In the genomic region with DNA sequence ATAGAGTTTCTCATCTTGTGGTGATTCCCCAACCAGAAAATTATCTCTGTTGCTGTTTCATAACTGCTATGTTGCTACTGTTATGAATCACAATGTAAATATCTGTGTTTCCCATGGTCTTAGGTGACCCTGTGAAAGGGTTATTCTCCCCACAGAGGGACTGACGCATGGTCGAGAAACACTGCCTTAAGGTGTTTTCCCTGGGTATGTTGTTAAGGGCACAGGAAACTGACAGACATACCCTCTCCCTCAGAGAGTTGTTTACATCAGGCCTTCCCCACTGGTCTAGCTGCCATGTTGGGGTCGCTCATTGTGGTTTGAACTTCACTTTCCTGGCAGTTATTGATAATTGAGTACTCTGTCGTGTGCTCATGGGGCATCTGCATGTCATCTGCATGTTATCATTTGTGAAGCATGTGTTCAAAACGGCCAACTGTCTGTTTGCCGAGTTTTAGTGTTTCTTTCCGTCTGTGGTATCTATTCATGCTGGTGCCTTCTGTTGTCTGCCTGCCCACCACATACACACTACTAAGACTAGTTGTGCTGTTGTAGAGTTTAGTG, we compare ENCODE assay signal across 19 mouse cellular contexts. TPM values are rescaled to one million over a fixed set of nuclear protein-coding genes. Genes with fewer than 3 reads are reported as not detected.
DNase-seq lines count a peak whose midpoint lies in the region; ATAC-seq and TF ChIP-seq lines count a peak whose summit lies in the region.
"Had no signal": no experiment of that assay in that cellular context is flagged by ENCODE, and none has a peak within 500 bp of the region (broad histone marks: within the 10 kb centered on the region; RNA-seq: fewer than 3 reads in every experiment).

No protein-coding gene starts in this region.

- peak; percentile 96 for ATAC-seq in inflammation-experienced regulatory T-cells, adult 6 months
- ATAC-seq: forebrain, embryonic 16.5 days; lung, postnatal 0 days had no signal

- no peak for TF ChIP-seq POLR2A in MEL (IDR thresholded peaks at IDR 0.05; ENCODE audit: control insufficient read depth in 1 of 2, insufficient read depth in 1 of 2, low read depth in 1 of 2, low read length in 2 of 2, poor library complexity in 1 of 2)

- peak; percentile 65 for DNase-seq in CD4-positive helper T cell, adult 2 months (ENCODE audit: low read depth, low spot score)
- peak; percentile 33 for DNase-seq in MEL (ENCODE audit: low read depth, low spot score)
- peak; percentile 78 to 79 for DNase-seq in natural killer cell, adult 2 months (ENCODE audit: low spot score in 2 of 2)
- no peak for DNase-seq in layer of hippocampus, postnatal 36 days
- no peak for DNase-seq in gastrocnemius, postnatal 25 days
- DNase-seq in frontal cortex, postnatal 10 days (ENCODE audit: low spot score in 2 of 2), result no peak
- DNase-seq: adrenal gland, postnatal 25 days; cerebellum, postnatal 14 days; gastrocnemius, postnatal 14 days; kidney, adult 8-10 months; thymus, postnatal 4 days had no signal

- H3K27ac ChIP-seq in MEL (ENCODE audit: control insufficient read depth, low read depth, low read length), result peak overlapping the region; percentile 53
- H3K27ac ChIP-seq: embryonic facial prominence, embryonic 10.5 days; hindbrain, embryonic 15.5 days; neural tube, embryonic 13.5 days had no signal

- no peaks in the 10 kb centered on the region for H3K9me3 ChIP-seq in MEL (replicated peaks; ENCODE audit: insufficient read depth, low read length)
- H3K9me3 ChIP-seq: embryonic facial prominence, embryonic 10.5 days; hindbrain, embryonic 15.5 days; neural tube, embryonic 13.5 days had no signal

- TF ChIP-seq EP300 in MEL (IDR thresholded peaks at IDR 0.05; ENCODE audit: low read depth in 1 of 2, low read length in 2 of 2), result peak in 1 of 2 experiments; percentile 60; a peak in 2 of 4 replicates

- peak overlapping the region; percentile 20; the same call in 1 of the 2 replicates for H3K9ac ChIP-seq in MEL (ENCODE audit: control insufficient read depth, low read depth, low read length, poor library complexity, severe bottlenecking)
- H3K9ac ChIP-seq: hindbrain, embryonic 15.5 days; neural tube, embryonic 13.5 days had no signal

- H3K4me3 ChIP-seq in MEL (ENCODE audit: control insufficient read depth in 1 of 2, insufficient read depth in 1 of 2, low read depth in 2 of 2, low read length in 2 of 2), result no peak overlapping the region
- H3K4me3 ChIP-seq: embryonic facial prominence, embryonic 10.5 days; erythroblast, embryonic 14.5 days; hindbrain, embryonic 15.5 days; neural tube, embryonic 13.5 days had no signal

- H3K4me1 ChIP-seq in MEL (ENCODE audit: control insufficient read depth in 1 of 2, insufficient read depth in 2 of 2, low read length in 2 of 2), result peaks cover 6 to 7% of the 10 kb centered on the region in 2 experiments; a peak in 2 of 4 replicates

- no peak for TF ChIP-seq CTCF in MEL (IDR thresholded peaks at IDR 0.05 in 2 of 3, conservative IDR thresholded peaks at IDR 0.05 in 1 of 3; ENCODE audit: control insufficient read depth in 1 of 3, insufficient read depth in 1 of 3, low read depth in 2 of 3, low read length in 3 of 3, poor library complexity in 1 of 3, severe bottlenecking in 1 of 3)

- H3K36me3 ChIP-seq in MEL (ENCODE audit: control insufficient read depth in 1 of 2, insufficient read depth in 2 of 2, low read length in 2 of 2), result peaks cover 0 to 2% of the 10 kb centered on the region in 2 experiments; a peak in 2 of 4 replicates
- H3K36me3 ChIP-seq: hindbrain, embryonic 15.5 days had no signal

- TF ChIP-seq RAD21 in MEL (IDR thresholded peaks at IDR 0.05; ENCODE audit: low read depth, low read length), result no peak

- H3K27me3 ChIP-seq in MEL (ENCODE audit: control insufficient read depth in 1 of 2, insufficient read depth in 2 of 2, low read length in 2 of 2), result no peaks in the 10 kb centered on the region
- H3K27me3 ChIP-seq: hindbrain, embryonic 15.5 days; megakaryocyte, embryonic 14.5 days; neural tube, embryonic 13.5 days had no signal

- no peaks in the 10 kb centered on the region for H3K79me2 ChIP-seq in MEL (ENCODE audit: control insufficient read depth, insufficient read depth, low read length, poor library complexity)

TF ChIP-seq in MEL, 35 proteins besides CTCF, POLR2A, EP300 and RAD21:
- no peak for TF ChIP-seq ELF1 (IDR thresholded peaks at IDR 0.05; ENCODE audit: low read depth, low read length)
- no peak for TF ChIP-seq CHD1 (IDR thresholded peaks at IDR 0.05; ENCODE audit: low read depth, low read length)
- TF ChIP-seq MAZ (IDR thresholded peaks at IDR 0.05; ENCODE audit: low read depth, low read length), result no peak
- no peak for TF ChIP-seq MXI1 (IDR thresholded peaks at IDR 0.05; ENCODE audit: low read depth, low read length)
- TF ChIP-seq MYB (IDR thresholded peaks at IDR 0.05; ENCODE audit: low read depth, low read length), result peak; percentile 51; the same call in 1 of the 2 replicates
- TF ChIP-seq KAT2A (conservative IDR thresholded peaks at IDR 0.05; ENCODE audit: low read depth, low read length), result no peak
- no peak for TF ChIP-seq POLR2AphosphoS2 (IDR thresholded peaks at IDR 0.05; ENCODE audit: low read length)
- TF ChIP-seq MAX (IDR thresholded peaks at IDR 0.05; ENCODE audit: low read length), result 0 out of 2 replicates have a peak, but pooled peaks have one; percentile 21
- TF ChIP-seq RCOR1 (IDR thresholded peaks at IDR 0.05; ENCODE audit: low read depth, low read length), result no peak
- no peak for TF ChIP-seq ZMIZ1 (IDR thresholded peaks at IDR 0.05; ENCODE audit: low read depth, low read length)
- TF ChIP-seq SIN3A (IDR thresholded peaks at IDR 0.05; ENCODE audit: low read length), result no peak
- TF ChIP-seq ETS1 (IDR thresholded peaks at IDR 0.05; ENCODE audit: low read depth, low read length), result 0 out of 2 replicates have a peak, but pooled peaks have one; percentile 15
- TF ChIP-seq ZKSCAN1 (IDR thresholded peaks at IDR 0.05; ENCODE audit: low read depth, low read length), result no peak
- TF ChIP-seq ZNF384 (IDR thresholded peaks at IDR 0.05; ENCODE audit: low read depth, low read length), result no peak
- no peak for TF ChIP-seq CHD2 (IDR thresholded peaks at IDR 0.05; ENCODE audit: low read length)
- TF ChIP-seq GATA1 (IDR thresholded peaks at IDR 0.05; ENCODE audit: low read depth, low read length), result no peak
- 0 out of 2 replicates have a peak, but pooled peaks have one; percentile 27 for TF ChIP-seq TCF12 (IDR thresholded peaks at IDR 0.05; ENCODE audit: low read depth, low read length)
- no peak for TF ChIP-seq ZC3H11A (IDR thresholded peaks at IDR 0.05; ENCODE audit: low read depth, low read length)
- TF ChIP-seq MAFK (IDR thresholded peaks at IDR 0.05; ENCODE audit: borderline replicate concordance, low read depth, low read length), result no peak
- no peak for TF ChIP-seq NELFE (IDR thresholded peaks at IDR 0.05; ENCODE audit: low read depth, low read length)
- TF ChIP-seq E2F4 (IDR thresholded peaks at IDR 0.05; ENCODE audit: borderline replicate concordance, low read depth, low read length), result no peak
- no peak for TF ChIP-seq NRF1 (IDR thresholded peaks at IDR 0.05; ENCODE audit: insufficient read depth, low read depth, low read length, poor library complexity, severe bottlenecking)
- TF ChIP-seq JUND (IDR thresholded peaks at IDR 0.05; ENCODE audit: low read depth, low read length), result no peak
- no peak for TF ChIP-seq MYC (IDR thresholded peaks at IDR 0.05; ENCODE audit: low read depth, low read length)
- TF ChIP-seq UBTF (IDR thresholded peaks at IDR 0.05; ENCODE audit: borderline replicate concordance, insufficient read depth, low read depth, low read length), result no peak
- TF ChIP-seq USF1 (IDR thresholded peaks at IDR 0.05; ENCODE audit: low read depth, low read length), result no peak
- TF ChIP-seq USF2 (IDR thresholded peaks at IDR 0.05; ENCODE audit: borderline replicate concordance in 1 of 2, insufficient read depth in 1 of 2, low read depth in 1 of 2, low read length in 2 of 2), result no peak
- no peak for TF ChIP-seq TAL1 (IDR thresholded peaks at IDR 0.05; ENCODE audit: low read length)

RNA-seq across cellular contexts. Expression of gene Socs5, which starts 11.6 kb away (rescaled TPM):
- 6.0 and 6.4 TPM in 2 replicates for total RNA-seq in MEL (2012; rRNA removed)
- 1 to 10 TPM in 1 of 2 experiments, not detected in 1; 9.7 TPM for polyA plus RNA-seq in MEL (2012; ENCODE audit: insufficient read depth in 1 of 2, insufficient read length in 2 of 2, low read depth in 1 of 2, low replicate concordance in 2 of 2, missing spikeins in 1 of 2)
- polyA plus RNA-seq in inflammation-experienced regulatory T-cells, adult 6 months (2017; shearing (Covaris generic)), result 10 to 100 TPM in 1 of 3 experiments, 1 to 10 TPM in 2; 4.7 to 10.5 (median 8.6) TPM
- 100 to 1,000 TPM; 102 to 112 TPM for total RNA-seq in layer of hippocampus, postnatal 36 days (2021)
- 10 to 100 TPM in 1 of 2 experiments, 1 to 10 TPM in 1; 9.1 to 11.5 TPM for total RNA-seq in gastrocnemius, postnatal 25 days (2021)

Comparison
In these comparisons a context has a peak if more than half of its experiments do, and no peak if none do; other contexts are left out.
1. DNase-seq: peak in CD4-positive helper T cell, adult 2 months (single experiment), MEL (single experiment) and natural killer cell, adult 2 months (2 of 2); none in layer of hippocampus, postnatal 36 days (0 of 2), gastrocnemius, postnatal 25 days (single experiment) and frontal cortex, postnatal 10 days (0 of 2).
2. RNA of gene Socs5, which starts 11.6 kb away (total RNA-seq): 102 to 112 TPM in layer of hippocampus, postnatal 36 days; 9.1 to 11.5 TPM in gastrocnemius, postnatal 25 days and 6.0 to 6.4 TPM in MEL; every median in the first group is over 4 times any median in the second.